Mouse (Mus musculus): ENCODE measurements at regions not wholly inside any gene's neighbourhood (a gene's known extent, or its start where the extent isn't known, plus 50 kb on each side); places are given as distances from the start of the nearest gene placed in this dataset.

DNA sequence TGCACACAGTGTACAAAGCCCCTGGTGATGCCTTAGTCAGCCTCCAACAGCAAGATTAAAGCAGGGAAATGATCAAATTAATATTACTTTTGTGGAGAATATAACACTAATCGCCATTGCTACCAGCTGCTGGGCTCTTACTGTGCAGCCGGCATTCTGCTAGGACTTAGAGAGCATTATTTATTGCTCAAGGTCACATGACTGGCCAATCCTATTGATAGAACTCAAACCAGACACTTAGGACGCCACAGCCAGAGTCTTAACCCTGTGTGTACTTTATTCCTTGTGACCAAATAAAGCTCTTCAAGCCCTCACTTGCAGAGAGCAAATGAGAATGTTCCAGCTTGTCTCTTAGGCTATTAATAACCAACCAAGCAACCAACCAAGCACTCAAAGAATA lies 152.6 kb downstream of the Gm815 start:
- no peak for TF ChIP-seq POLR2A (IDR thresholded peaks at IDR 0.05; ENCODE audit: borderline replicate concordance, insufficient read depth, low read length)
- TF ChIP-seq CTCF (IDR thresholded peaks at IDR 0.05; ENCODE audit: borderline replicate concordance, insufficient read depth, low read depth, low read length): no peak

All from cerebellum, adult 2 months (tissue).